Mouse (Mus musculus) skeletal muscle tissue, adult 2 months (tissue): Measurements from ENCODE around the gene Shd.

Source experiments
- DNase-seq: peaks from one replicate; pipeline ENCODE4 v3.0.0-alpha.2; 2012; ENCODE audit warnings: low read depth, low spot score

The Shd gene

GRCm38 (mm10) chr17:56007444-56008355 lies 37.4 kb downstream of the Shd start:
- no peak for DNase-seq

GRCm38 (mm10) chr17:56008356-56009087 lies 38.3 kb downstream of the Shd start:
- peak; percentile 94 for DNase-seq

GRCm38 (mm10) chr17:56009088-56009961 lies 39.1 kb downstream of the Shd start:
- DNase-seq = peak; percentile 84

GRCm38 (mm10) chr17:56009962-56010240 lies 39.6 kb downstream of the Shd start:
- no peak for DNase-seq

- DNase-seq = no peak
These were observed 40.0 kb downstream of the Shd start for GRCm38 (mm10) chr17:56010255-56010654.

GRCm38 (mm10) chr17:56010681-56011080 lies 40.4 kb downstream of the Shd start:
- DNase-seq = no peak

GRCm38 (mm10) chr17:56011441-56011840 lies 41.2 kb downstream of the Shd start:
- DNase-seq = no peak

GRCm38 (mm10) chr17:56015293-56015692 lies 45.0 kb downstream of the Shd start:
- no peak for DNase-seq

- no peak for DNase-seq
These were observed 46.1 kb downstream of the Shd start for GRCm38 (mm10) chr17:56016382-56016781.

- no peak for DNase-seq
These were observed 46.8 kb downstream of the Shd start for GRCm38 (mm10) chr17:56016793-56017785.

- no peak for DNase-seq
These were observed 47.6 kb downstream of the Shd start for GRCm38 (mm10) chr17:56017848-56018247.

- no peak for DNase-seq
These were observed 48.3 kb downstream of the Shd start for GRCm38 (mm10) chr17:56018347-56019131.

- DNase-seq = no peak
These were observed 50.3 kb downstream of the Shd start for GRCm38 (mm10) chr17:56020400-56021084.

- no peak for DNase-seq
These were observed 51.1 kb downstream of the Shd start for GRCm38 (mm10) chr17:56021161-56021910.

- DNase-seq = no peak
These were observed 52.1 kb downstream of the Shd start for GRCm38 (mm10) chr17:56022131-56022988.

GRCm38 (mm10) chr17:56022989-56023290 lies 52.7 kb downstream of the Shd start:
- DNase-seq = no peak

GRCm38 (mm10) chr17:56023386-56023785 lies 53.1 kb downstream of the Shd start:
- DNase-seq = no peak

GRCm38 (mm10) chr17:56024476-56024875 lies 54.2 kb downstream of the Shd start:
- no peak for DNase-seq
